Mouse (Mus musculus) lung, postnatal 0 days (tissue): Measurements from ENCODE around the gene Fam162a.

Source experiments
- CTCF ChIP-seq: IDR thresholded peaks from 2 replicates; pipeline ENCODE4 v1.5.1; 2016; ENCODE audit warnings: antibody characterized with exemption, mild to moderate bottlenecking
- EP300 ChIP-seq: IDR thresholded peaks from 2 replicates; pipeline ENCODE4 v1.6.1; 2016; ENCODE audit warnings: antibody characterized with exemption, mild to moderate bottlenecking, control low read depth

DNA sequence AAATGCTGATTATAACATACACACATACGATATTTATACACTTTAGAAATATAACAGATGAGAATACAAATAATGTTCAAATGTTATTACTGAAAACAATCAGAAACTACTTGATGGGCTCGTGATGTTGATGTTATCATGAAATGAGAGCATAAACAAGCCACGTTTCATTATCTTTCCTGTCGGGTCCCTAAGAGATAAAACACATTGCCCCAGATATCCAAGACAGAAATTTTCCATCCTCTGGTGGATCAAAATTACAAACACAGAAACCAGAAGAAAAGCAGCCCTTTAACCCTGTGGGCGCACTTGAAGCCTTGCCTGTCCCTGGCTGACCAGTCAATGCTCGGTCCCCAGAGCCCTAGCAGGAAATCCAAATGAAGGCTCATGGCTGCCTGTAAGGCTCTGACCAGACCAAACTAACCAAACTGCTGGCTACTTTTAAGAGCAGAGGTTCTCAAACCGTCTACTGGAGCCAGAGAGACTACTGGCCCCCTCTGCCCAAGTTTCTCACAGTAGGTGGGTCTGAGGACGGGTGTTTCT, 13.4 kb downstream of the Fam162a start:
- TF ChIP-seq CTCF (no peak), EP300 (no peak)
